Mouse (Mus musculus) liver, embryonic 14.5 days (tissue): ENCODE results near the gene Tpr.

Experiments
- CTCF ChIP-seq: IDR thresholded peaks from 2 replicates; pipeline ENCODE4 v1.5.1; 2016; ENCODE audit warnings: antibody characterized with exemption, low read depth, control low read depth
- EP300 ChIP-seq: IDR thresholded peaks from 2 replicates; pipeline ENCODE4 v1.6.1; 2016; ENCODE audit warnings: antibody characterized with exemption, low read depth

GRCm38 (mm10) chr1:150418426-150418825 lies 25.8 kb downstream of the Tpr start:
- no peak for TF ChIP-seq CTCF
- no peak for TF ChIP-seq EP300
